Mouse (Mus musculus) frontal cortex, adult 2 months (tissue): ENCODE results near the gene Eci1. TPM values are rescaled to one million over a fixed set of nuclear protein-coding genes. Genes with fewer than 3 reads are reported as not detected.

Source experiments
- DNase-seq, 2 experiments: peaks; one replicate each; pipeline ENCODE4 v3.0.0; 2022; ENCODE audit warnings: low spot score in 1 of 2; ENCODE audit errors: extremely low spot score in 1 of 2
- polyA plus RNA-seq: library from polyadenylated mRNA; depleted of rRNA; stranded (reverse); fragments of >200 nt; gene quantifications from 2 replicates; pipeline ENCODE4 v1.2.3, GENCODE M21; 2012

Eci1 gene
- polyA plus RNA-seq, 1 experiment, result 55.9 TPM

DNA sequence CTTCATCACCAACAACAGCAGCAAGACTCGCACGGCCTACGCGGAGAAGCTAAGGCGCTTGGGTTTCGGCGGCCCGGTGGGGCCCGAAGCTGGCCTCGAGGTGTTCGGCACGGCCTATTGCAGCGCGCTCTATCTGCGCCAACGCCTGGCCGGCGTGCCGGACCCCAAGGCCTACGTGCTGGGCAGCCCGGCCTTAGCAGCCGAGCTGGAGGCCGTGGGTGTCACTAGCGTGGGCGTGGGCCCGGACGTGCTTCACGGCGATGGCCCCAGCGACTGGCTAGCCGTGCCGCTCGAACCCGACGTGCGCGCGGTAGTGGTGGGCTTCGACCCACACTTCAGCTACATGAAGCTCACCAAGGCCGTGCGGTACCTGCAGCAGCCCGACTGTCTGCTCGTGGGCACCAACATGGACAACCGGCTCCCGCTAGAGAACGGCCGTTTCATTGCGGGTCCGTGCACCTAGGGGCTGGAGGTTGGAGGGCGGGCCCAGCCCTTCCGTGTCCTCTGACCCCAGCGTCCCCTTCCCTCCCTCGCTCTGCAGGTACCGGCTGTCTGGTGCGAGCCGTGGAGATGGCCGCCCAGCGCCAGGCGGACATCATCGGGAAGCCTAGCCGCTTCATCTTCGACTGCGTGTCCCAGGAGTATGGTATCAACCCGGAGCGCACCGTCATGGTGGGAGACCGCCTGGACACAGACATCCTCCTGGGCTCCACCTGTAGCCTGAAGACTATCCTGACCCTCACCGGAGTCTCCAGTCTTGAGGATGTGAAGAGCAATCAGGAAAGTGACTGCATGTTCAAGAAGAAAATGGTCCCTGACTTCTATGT lies 44.5 kb downstream of the Eci1 start:
- peak in 1 of 2 experiments; percentile 36 for DNase-seq

GRCm38 (mm10) chr17:24472512-24472911 lies 46.1 kb downstream of the Eci1 start:
- peak in 1 of 2 experiments; percentile 32 for DNase-seq

- no peak for DNase-seq
Observed at GRCm38 (mm10) chr17:24473612-24474275, 47.3 kb downstream of the Eci1 start, which contains the start of gene Bricd5. TSS of gene Bricd5 (plus strand) at chr17:24473884.

GRCm38 (mm10) chr17:24474557-24474956 lies 48.1 kb downstream of the Eci1 start:
- peak in 1 of 2 experiments; percentile 60 for DNase-seq

DNA sequence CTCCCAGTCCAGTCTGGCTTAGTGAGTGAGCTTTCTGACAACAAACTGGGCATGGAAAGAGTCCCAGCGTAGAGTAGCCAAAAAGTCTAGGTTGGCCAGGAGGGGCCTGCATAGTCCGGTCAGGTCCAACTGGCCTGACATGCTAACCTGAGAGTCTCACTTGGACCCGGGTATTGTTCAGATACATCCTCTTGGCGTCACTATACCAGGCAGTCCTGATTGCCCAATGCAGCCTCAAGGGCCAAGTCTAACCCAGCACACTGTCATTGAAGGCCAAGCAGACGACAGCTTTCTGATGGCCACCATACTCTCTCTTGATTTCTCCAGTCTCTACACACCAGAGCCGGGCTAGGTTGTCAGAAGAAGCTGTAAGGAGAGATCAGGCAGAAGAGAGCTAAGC lies 49.1 kb downstream of the Eci1 start:
- DNase-seq, result no peak

DNA sequence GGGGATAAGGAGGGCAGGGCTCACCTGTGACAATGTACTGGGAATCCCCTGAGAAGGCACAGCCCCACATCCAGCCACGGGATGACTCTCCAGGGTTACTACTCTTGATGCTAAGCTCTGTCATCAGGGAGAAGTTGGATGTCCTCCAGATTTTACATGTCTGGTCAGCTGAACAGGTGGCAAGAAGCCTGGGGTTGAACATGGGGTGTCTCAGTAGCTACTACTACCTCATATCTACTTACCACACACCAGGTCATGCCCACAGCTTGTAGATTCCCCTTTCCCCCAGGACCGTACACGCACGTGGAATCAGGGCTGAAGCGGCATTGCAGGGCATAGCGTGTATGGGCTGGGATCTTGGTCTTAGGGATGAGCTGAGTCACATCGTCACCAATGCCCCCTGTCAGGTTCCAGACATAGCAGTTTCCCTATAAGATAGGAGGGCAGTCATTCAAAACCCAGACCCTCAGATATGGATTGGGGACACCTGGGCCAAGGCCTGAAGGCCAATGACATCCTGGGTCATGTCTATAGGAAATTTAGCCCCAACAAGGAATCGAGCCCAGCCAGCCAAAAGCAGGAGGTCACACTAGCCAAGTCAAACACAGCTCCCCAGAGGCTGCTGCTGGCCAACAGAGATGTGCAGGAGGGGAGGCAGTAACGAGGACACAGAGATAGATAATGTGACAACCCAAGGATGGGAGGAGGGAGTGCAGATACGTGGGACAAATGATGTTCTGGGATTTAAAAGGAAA lies 49.8 kb downstream of the Eci1 start:
- DNase-seq, result no peak

- DNase-seq, result no peak
Observed at GRCm38 (mm10) chr17:24477053-24477984, 50.9 kb downstream of the Eci1 start.

- DNase-seq, result peak in 1 of 2 experiments; percentile 17
Observed at GRCm38 (mm10) chr17:24477985-24478600, 51.7 kb downstream of the Eci1 start.

- peak; percentile 92 to 98 for DNase-seq
Observed at GRCm38 (mm10) chr17:24478663-24479380, 52.4 kb downstream of the Eci1 start, which contains the start of gene Mlst8. TSS of gene Mlst8 (minus strand) at chr17:24479078.

DNA sequence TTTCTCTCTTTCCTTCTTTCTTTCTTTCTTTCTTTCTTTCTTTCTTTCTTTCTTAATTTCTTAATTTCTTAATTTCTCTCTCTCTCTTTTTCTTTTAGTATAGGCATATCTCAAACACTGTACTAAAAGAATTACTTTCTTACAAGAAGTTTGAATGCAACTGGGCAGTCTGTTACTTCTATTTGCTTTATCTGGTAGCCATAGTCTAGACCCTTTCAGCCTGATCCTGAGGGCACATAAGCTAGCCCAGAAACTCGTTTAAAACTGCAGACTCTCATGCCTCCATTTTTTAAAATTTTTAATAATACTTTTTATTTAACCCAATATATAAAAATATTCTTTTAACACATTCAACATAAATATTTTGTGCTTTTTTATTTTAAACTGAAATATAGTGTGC lies 53.0 kb downstream of the Eci1 start:
- no peak for DNase-seq

GRCm38 (mm10) chr17:24480201-24480826 lies 53.9 kb downstream of the Eci1 start:
- DNase-seq, result no peak

GRCm38 (mm10) chr17:24481027-24481815 lies 54.8 kb downstream of the Eci1 start:
- no peak for DNase-seq

GRCm38 (mm10) chr17:24483495-24483894 lies 57.1 kb downstream of the Eci1 start:
- no peak for DNase-seq

- no peak for DNase-seq
Observed at GRCm38 (mm10) chr17:24485090-24485860, 58.8 kb downstream of the Eci1 start.

- DNase-seq, result peak in 1 of 2 experiments; percentile 81
Observed at GRCm38 (mm10) chr17:24488186-24488661, 61.8 kb downstream of the Eci1 start, which contains the start of gene Caskin1. TSS of gene Caskin1 (plus strand) at chr17:24488601.

GRCm38 (mm10) chr17:24488662-24489264 lies 62.3 kb downstream of the Eci1 start:
- DNase-seq, result no peak
